Mouse (Mus musculus) adrenal gland, adult 2 months (tissue): ENCODE data around the gene Usp44. TPM values are rescaled to one million over a fixed set of nuclear protein-coding genes. Genes with fewer than 3 reads are reported as not detected.
"Not testable (repeated sequence)": the region's sequence is repeated elsewhere in the genome, so short reads cannot be mapped to it uniquely, and the experiment has no call there.

ENCODE experiments used
- DNase-seq: peaks from one replicate; pipeline ENCODE4 v3.0.0; 2021
- long read RNA-seq: library from polyadenylated mRNA; stranded (forward); transcript quantifications from one replicate; pipeline ENCODE4 v2.0.0, GENCODE M21; 2021
- polyA plus RNA-seq: library from polyadenylated mRNA; depleted of rRNA; stranded (reverse); fragments of >200 nt; gene quantifications from 2 replicates; pipeline ENCODE4 v1.2.3, GENCODE M21; 2012; rRNA removed
- total RNA-seq, 2 experiments: library from RNA; stranded (reverse); gene quantifications; 2 replicates each; pipeline ENCODE4 v1.2.3; 2021

The Usp44 gene
- total RNA-seq (not detected), polyA plus RNA-seq (not detected in 2 replicates)
- long read RNA-seq = 0 reads

- DNase-seq = no peak
Measured at GRCm38 (mm10) chr10:93830931-93831729, at the start of gene Usp44. Usp44 (plus strand) TSS chr10:93831555.

DNA sequence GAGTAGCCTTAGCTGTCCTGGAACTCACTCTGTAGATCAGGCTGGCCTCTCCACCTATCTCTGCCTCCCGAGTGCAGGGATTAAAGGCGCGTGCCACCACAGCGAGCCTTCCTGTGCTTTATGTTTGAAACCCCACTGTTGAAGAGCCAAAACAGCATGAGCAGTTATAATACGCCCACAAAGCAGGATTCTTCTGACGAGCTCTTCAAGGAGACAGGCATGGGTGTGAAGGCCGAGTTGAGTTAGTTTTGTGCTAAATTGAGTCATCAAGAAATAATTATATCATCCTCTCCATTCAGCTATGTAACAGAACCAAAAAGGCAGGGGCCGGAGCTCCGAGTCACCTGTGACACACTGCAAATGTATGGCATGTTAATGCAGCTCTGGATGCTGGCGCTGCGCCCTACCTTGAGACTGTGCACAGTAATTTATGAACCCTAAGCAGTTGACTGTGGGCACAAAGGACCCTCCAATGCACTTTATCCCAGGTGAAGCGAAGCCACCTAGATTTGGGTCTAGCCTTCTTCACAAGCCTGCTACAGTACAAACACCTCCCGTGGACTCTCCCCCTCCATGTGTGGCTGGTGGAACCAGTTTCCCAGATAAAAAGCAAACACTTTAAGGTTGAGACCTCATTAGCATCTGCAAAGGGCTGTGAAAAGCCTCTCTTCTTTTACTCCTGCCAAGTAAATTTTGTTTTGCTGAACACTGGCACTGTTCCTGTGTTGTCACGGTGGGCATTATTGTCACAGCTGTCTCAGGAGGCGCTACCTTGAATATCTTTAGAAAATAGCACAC lies 47.9 kb upstream of the Usp44 start:
- peak; percentile 51 for DNase-seq

GRCm38 (mm10) chr10:93799711-93800362 lies 31.5 kb upstream of the Usp44 start:
- DNase-seq = no peak

GRCm38 (mm10) chr10:93800363-93800722 lies 31.0 kb upstream of the Usp44 start:
- no peak for DNase-seq

- no peak for DNase-seq
Measured at GRCm38 (mm10) chr10:93800895-93801294, 30.5 kb upstream of the Usp44 start.

DNA sequence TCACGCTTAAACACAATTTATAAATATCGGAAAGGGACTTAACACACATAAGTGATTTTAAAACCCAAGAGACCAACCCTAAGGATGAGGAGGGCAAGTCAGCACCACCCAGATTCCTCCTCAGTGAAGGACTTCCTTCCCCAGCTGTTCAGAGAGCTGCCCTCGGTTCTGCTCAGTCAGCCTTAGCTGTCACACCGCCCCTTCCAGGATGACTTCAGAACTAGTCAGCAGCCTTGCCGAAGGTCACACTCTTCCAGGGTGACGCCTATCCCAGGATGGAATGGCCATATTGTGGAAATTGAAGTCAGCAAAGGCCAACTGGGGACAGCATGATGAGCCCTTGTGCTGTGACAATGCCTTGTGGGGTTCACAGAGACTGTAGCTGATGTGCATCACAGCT lies 28.2 kb upstream of the Usp44 start:
- DNase-seq = peak; percentile 90

DNA sequence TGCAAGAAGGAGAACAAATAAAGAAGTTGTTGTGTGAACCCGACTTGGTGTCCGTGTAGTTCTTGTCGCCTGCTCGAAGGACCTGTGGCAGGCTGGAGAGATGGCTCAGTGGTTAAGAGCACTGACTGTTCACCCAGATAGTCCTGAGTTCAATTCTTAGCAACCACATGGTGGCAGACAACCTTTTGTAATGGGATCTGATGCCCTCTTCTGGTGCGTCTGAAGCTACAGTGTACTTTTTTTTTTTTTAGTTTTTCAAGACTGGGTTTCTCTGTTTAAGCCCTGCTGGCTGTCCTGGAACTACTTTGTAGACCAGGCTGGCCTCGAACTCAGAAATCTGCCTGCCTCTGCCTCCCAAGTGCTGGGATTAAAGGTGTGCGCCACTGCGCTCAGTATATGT lies 21.9 kb upstream of the Usp44 start:
- DNase-seq = not testable (repeated sequence)

DNA sequence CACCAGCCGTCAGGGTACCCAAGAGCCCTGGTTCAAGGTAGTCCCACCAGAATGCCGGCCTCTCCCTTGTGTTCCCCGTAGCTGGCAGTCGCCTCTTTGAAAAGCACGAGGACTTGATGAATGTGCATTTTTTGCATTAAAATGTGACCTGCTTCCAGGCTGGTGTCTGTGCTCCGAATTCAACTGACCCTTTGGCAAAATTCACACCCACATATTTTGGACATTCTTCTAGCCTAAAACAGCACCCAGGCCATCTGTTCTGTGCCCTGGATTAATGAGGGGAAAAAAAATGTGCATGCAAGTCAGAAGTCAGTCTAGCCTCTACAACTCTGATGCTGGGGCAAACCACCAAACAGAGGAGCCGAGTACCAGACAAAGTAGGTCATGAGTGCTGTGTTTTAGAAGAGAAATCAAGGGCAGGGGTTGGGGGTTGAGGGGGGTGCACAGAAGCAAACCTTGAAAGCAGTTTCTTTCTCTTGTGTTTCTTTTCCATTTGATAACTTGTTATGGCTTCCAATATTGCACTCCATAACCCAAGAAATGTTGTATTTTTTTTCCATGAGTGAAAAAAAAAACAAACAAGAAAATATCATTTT lies 20.7 kb upstream of the Usp44 start:
- no peak for DNase-seq

DNA sequence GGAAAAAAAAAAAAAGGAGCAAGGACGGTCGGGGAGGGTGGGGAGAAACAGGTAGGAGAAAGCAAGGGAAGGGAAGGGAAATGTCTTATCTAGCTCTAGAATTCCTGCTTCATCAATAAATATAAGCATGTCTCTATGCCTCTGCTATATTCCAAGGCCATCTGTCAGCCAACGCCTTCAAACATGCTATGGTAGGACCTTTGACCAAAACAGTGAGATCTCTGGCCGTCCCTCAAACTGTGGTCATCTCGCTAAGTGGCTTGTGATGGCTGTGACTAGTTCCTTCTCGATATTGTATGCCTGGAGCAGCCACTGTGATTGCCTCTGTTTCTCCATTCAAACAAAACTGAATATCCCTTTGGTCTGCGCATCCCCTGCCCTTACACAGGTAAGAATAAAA lies 19.3 kb upstream of the Usp44 start:
- no peak for DNase-seq

- peak; percentile 82 for DNase-seq
Measured at GRCm38 (mm10) chr10:93812774-93813415, 18.5 kb upstream of the Usp44 start.

GRCm38 (mm10) chr10:93813755-93814154 lies 17.6 kb upstream of the Usp44 start:
- DNase-seq = no peak

DNA sequence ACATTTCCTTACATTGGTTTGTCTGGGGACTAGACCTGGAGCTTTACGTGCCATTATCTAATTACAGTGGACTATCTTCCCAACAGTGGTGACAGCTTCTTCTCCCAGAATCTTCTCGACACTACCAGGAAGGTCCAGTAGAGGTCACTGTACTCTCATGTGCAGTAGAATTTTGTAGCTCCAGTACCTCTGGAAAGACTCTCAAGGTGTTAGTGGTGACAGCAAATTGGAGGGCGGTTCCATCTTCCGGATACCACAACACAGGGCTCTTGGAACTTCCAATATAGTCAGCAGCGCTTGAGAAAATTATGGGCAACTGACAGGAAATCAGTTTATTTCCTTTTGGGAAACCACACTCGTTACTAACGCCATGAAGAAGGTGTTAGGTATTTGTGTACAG lies 12.7 kb upstream of the Usp44 start:
- peak; percentile 67 for DNase-seq

DNA sequence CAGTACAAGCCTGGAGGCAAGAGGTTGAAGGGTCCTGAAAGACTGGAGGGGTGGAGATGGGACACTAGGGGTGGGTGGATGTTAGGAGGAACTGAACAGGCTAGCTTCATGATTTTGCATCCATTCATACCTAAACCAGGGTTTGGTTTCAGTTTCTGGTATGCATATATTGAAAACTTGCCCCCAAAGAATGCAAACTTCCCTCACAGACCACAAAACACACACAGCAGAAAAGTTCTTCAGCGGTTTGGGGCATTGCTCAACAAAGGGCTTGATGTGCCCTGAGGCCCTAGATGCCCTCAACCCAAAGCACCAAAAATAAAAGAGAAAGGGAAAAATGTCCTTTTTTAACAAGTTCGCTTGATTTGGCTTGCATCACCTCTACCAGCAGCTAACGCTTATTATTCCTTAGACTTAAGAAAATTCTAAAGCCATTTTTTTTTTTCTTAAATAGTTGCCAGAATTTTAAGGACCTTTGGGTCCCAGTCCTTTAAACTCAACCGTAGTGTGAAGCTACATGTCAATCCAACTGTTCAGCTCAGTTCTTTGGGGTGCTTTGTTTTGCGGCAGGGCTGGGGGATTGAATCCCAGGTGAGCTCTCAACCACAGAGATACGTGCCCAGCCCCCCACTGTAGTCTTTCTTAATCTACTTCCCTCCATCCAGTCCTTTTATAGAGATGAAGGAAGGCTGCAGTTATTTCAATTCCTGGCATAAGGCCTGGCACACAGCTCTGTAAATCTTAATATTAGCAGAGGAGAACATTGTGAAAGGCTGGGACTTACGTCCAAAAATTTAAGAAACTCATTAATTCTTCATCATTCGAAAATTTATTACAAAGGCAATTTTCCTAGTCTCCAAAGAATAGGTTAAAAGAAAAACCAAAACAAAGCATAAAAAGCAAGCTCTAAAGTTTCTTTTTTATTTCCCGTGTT lies 1.2 kb upstream of the Usp44 start:
- no peak for DNase-seq

GRCm38 (mm10) chr10:93831730-93832574 lies 597 bp downstream of the Usp44 start:
- no peak for DNase-seq

DNA sequence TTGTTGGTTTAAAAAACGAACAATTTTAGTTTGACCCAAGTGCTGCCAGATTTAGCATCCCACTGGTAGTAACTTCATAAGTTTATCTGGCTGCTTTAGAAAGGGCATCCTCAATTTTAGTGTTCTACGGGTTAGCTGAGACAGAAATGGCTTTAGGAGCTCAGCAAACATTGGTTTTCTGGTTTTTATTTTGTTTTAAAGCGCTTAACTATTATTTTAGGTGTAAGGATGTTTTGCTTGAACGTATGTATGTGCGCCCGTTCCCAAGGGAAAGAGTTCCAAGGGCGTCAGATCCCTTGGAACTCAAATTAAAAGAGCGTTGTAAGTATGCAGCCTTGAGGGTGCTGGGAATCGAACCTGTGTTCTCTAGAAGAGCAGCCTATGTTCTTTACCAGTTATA lies 1.5 kb downstream of the Usp44 start:
- no peak for DNase-seq

GRCm38 (mm10) chr10:93833370-93833698 lies 2.0 kb downstream of the Usp44 start:
- DNase-seq = no peak

DNA sequence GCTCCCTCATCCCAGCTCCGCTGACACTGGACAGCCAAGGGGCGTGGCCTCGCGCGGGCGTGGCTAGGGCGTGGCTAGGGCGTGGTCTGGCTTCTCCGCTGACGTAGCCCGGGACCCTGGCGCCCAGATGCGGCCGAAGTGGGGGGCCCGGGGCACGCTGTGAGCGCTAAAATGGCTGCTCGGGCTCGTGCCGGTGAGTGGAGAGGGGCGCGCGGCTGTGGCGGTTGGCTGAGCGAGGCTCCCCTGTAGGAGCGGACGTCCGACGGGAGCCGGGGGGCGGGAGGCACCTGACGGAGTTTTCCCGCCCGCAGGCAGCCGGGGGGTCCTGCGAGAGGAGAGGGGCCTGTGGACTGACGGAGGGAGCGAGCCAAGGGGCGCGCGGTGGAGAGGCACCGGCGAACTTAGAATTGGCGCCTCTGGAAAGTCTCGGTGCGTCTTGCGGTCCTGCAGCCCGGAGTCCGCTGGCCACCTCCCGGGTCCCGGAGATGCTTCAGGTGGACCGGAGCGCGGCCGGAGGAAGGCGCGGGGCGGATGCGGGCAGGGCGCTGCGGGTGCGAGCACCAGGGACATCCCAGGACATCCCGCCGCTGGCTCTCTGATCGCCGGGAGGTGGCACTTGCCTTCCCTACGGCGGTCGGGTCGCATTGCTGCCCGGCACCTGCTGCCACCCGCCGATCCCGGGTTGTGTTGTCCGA lies 2.5 kb downstream of the Usp44 start:
- DNase-seq = peak; percentile 85

GRCm38 (mm10) chr10:93834394-93834745 lies 3.0 kb downstream of the Usp44 start:
- no peak for DNase-seq

DNA sequence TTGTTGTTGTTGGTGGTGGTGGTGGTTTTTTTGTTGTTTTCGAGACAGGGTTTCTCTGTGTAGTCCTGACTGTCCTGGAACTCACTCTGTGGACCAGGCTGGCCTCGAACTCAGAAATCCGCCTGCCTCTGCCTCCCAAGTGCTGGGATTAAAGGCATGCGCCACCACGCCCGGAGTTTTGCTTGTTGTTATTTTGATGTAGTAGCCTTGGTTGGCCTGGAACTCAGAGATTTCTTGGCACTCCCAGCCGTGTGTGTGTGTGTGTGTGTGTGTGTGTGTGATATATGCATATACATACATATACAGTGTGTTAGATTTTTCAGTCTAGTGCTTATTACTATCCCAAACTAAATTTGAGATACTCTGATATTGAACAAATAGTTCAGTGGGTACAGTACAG lies 3.8 kb downstream of the Usp44 start:
- DNase-seq = not testable (repeated sequence)
